In genomic region chr6:51505671-51506070, GRCm38 (mm10) we compare ENCODE assay signal across 23 mouse cellular contexts. TPM values are rescaled to one million over a fixed set of nuclear protein-coding genes. Genes with fewer than 3 reads are reported as not detected.
DNase-seq lines count a peak whose midpoint lies in the region; ATAC-seq and TF ChIP-seq lines count a peak whose summit lies in the region.
"Had no signal": no experiment of that assay in that cellular context is flagged by ENCODE, and none has a peak within 500 bp of the region (broad histone marks: within the 10 kb centered on the region; RNA-seq: fewer than 3 reads in every experiment).

No protein-coding gene starts in this region.

- no peaks in the 10 kb centered on the region for H3K27me3 ChIP-seq in heart, embryonic 11.5 days (ENCODE audit: control insufficient read depth, insufficient read depth, low read length)
- no peaks in the 10 kb centered on the region for H3K27me3 ChIP-seq in testis, adult 2 months (ENCODE audit: control insufficient read depth, insufficient read depth, low read length)
- H3K27me3 ChIP-seq: heart, embryonic 15.5 days had no signal

- no peaks in the 10 kb centered on the region for H3K36me3 ChIP-seq in heart, embryonic 11.5 days (ENCODE audit: control insufficient read depth, insufficient read depth, low read length)
- no peaks in the 10 kb centered on the region for H3K36me3 ChIP-seq in testis, adult 2 months (ENCODE audit: control insufficient read depth, insufficient read depth, low read length)
- H3K36me3 ChIP-seq: embryonic facial prominence, embryonic 10.5 days; heart, embryonic 10.5 days; heart, embryonic 15.5 days; hindbrain, embryonic 10.5 days had no signal

- ATAC-seq in heart, embryonic 11.5 days (replicated peaks; ENCODE audit: insufficient number of reproducible peaks, low FRiP score, low TSS enrichment) = no peak
- no peak for ATAC-seq in granulocyte monocyte progenitor cell, adult 5-6 weeks (replicated peaks; ENCODE audit: poor library complexity, severe bottlenecking)
- ATAC-seq: CD4-positive, CD25-positive, alpha-beta regulatory T cell, adult 4 months; forebrain, embryonic 14.5 days had no signal

- H3K9me3 ChIP-seq in heart, embryonic 11.5 days (replicated peaks; ENCODE audit: control insufficient read depth, low read length) = no peaks in the 10 kb centered on the region
- H3K9me3 ChIP-seq: embryonic facial prominence, embryonic 10.5 days; heart, embryonic 10.5 days; heart, embryonic 15.5 days; hindbrain, embryonic 10.5 days had no signal

- 0 out of 2 replicates have a peak overlapping the region, but pooled peaks have one; percentile 16 for H3K9ac ChIP-seq in heart, embryonic 11.5 days (ENCODE audit: low read depth, low read length)
- H3K9ac ChIP-seq: heart, embryonic 15.5 days; hindbrain, embryonic 14.5 days had no signal

- no peak overlapping the region for H3K4me2 ChIP-seq in heart, embryonic 11.5 days
- H3K4me2 ChIP-seq: heart, embryonic 15.5 days; hindbrain, embryonic 14.5 days had no signal

- H3K4me3 ChIP-seq in heart, embryonic 11.5 days (ENCODE audit: low read depth, low read length) = no peak overlapping the region
- no peak overlapping the region for H3K4me3 ChIP-seq in testis, adult 2 months (ENCODE audit: control insufficient read depth, low read depth, low read length)
- H3K4me3 ChIP-seq: embryonic facial prominence, embryonic 10.5 days; heart, embryonic 10.5 days; heart, embryonic 15.5 days; hindbrain, embryonic 10.5 days had no signal

- 0 out of 2 replicates have a peak, but pooled peaks cover 2% of the 10 kb centered on the region for H3K4me1 ChIP-seq in heart, embryonic 11.5 days (ENCODE audit: control insufficient read depth, insufficient read depth, low read length)
- no peaks in the 10 kb centered on the region for H3K4me1 ChIP-seq in testis, adult 2 months (ENCODE audit: control insufficient read depth, insufficient read depth, low read length)
- H3K4me1 ChIP-seq: heart, embryonic 15.5 days had no signal

- no peak for DNase-seq in heart, postnatal 25 days (ENCODE audit: low spot score)
- no peak for DNase-seq in testis, postnatal 10 days (ENCODE audit: low spot score)
- DNase-seq in retina, postnatal 7 days (ENCODE audit: low read depth, low spot score) = peak; percentile 38
- DNase-seq in testis, postnatal 14 days (ENCODE audit: low spot score) = peak; percentile 70
- DNase-seq in frontal cortex, postnatal 10 days (ENCODE audit: low spot score in 2 of 2) = no peak
- DNase-seq: adrenal gland, adult 8-10 months; B cell, adult 2 months; cerebellum, adult 18-20 months; cerebellum, adult 9-11 months; cerebellum, postnatal 36 days; gastrocnemius, postnatal 36 days; heart, adult 18-20 months; heart, postnatal 14 days had no signal

- H3K27ac ChIP-seq in heart, embryonic 11.5 days (ENCODE audit: low read depth, low read length) = no peak overlapping the region
- H3K27ac ChIP-seq in testis, adult 2 months (ENCODE audit: control insufficient read depth, insufficient read depth, low read depth, low read length) = peak overlapping the region; percentile 69
- H3K27ac ChIP-seq: embryonic facial prominence, embryonic 10.5 days; heart, embryonic 10.5 days; heart, embryonic 15.5 days; hindbrain, embryonic 10.5 days; hindbrain, embryonic 14.5 days had no signal

- no peak for TF ChIP-seq CTCF in testis, adult 2 months (IDR thresholded peaks at IDR 0.05; ENCODE audit: control insufficient read depth, insufficient read depth, insufficient replicate concordance, low read depth, low read length)

- TF ChIP-seq POLR2A in testis, adult 2 months (IDR thresholded peaks at IDR 0.05; ENCODE audit: control insufficient read depth, low read depth, low read length) = no peak

- 12% methylated on average over 1 of the region's 1 CpGs for WGBS in heart, embryonic 11.5 days (ENCODE audit: insufficient replicate concordance)

- intact Hi-C loops in heart, postnatal 25 days (cut with DNase I) = loop anchor here (5.0 kb wide), 1 partner anchor 123 kb away; no protein-coding TSS in a partner anchor

RNA-seq across cellular contexts. Expression of gene Snx10, which starts 18.0 kb away (rescaled TPM):
- 23.0 and 26.1 TPM in 2 replicates for polyA plus RNA-seq in heart, embryonic 11.5 days (2014; fragmentation: Nextera tagmentation; extraction: Ambion mirVana)
- total RNA-seq in heart, postnatal 25 days (2021) = 10 to 100 TPM; 10.2 to 11.3 TPM
- 1.5 and 1.7 TPM in 2 replicates for polyA plus RNA-seq in testis, adult 2 months (2012; rRNA removed)
- total RNA-seq in granulocyte monocyte progenitor cell, adult 5-6 weeks (2014; fragmentation: Nextera tagmentation) = 54.5 and 58.4 TPM in 2 replicates
- 57.2 and 65.3 TPM in 2 replicates for total RNA-seq in granulocyte monocyte progenitor cell, adult 5-6 weeks (2017)

RNA-seq across cellular contexts. Expression of gene Cbx3, which starts 35.5 kb away (rescaled TPM):
- 396 and 399 TPM in 2 replicates for polyA plus RNA-seq in heart, embryonic 11.5 days (2014; fragmentation: Nextera tagmentation; extraction: Ambion mirVana)
- 10 to 100 TPM; 64.6 to 73.5 TPM for total RNA-seq in heart, postnatal 25 days (2021)
- polyA plus RNA-seq in testis, adult 2 months (2012; rRNA removed) = 6.7 and 8.2 TPM in 2 replicates
- total RNA-seq in granulocyte monocyte progenitor cell, adult 5-6 weeks (2014; fragmentation: Nextera tagmentation) = 259 and 278 TPM in 2 replicates
- total RNA-seq in granulocyte monocyte progenitor cell, adult 5-6 weeks (2017) = 377 and 496 TPM in 2 replicates

RNA-seq across cellular contexts. Expression of gene Hnrnpa2b1, which starts 36.0 kb away (rescaled TPM):
- polyA plus RNA-seq in heart, embryonic 11.5 days (2014; fragmentation: Nextera tagmentation; extraction: Ambion mirVana) = 856 and 1,080 TPM in 2 replicates
- total RNA-seq in heart, postnatal 25 days (2021) = 100 to 1,000 TPM; 387 to 461 TPM
- polyA plus RNA-seq in testis, adult 2 months (2012; rRNA removed) = 115 and 158 TPM in 2 replicates
- 1,481 and 1,500 TPM in 2 replicates for total RNA-seq in granulocyte monocyte progenitor cell, adult 5-6 weeks (2014; fragmentation: Nextera tagmentation)
- 1,312 and 1,646 TPM in 2 replicates for total RNA-seq in granulocyte monocyte progenitor cell, adult 5-6 weeks (2017)

Comparison
In these comparisons a context has a peak if more than half of its experiments do, and no peak if none do; other contexts are left out.
1. DNase-seq: peak in retina, postnatal 7 days (single experiment) and testis, postnatal 14 days (single experiment); none in heart, postnatal 25 days (single experiment), testis, postnatal 10 days (single experiment) and frontal cortex, postnatal 10 days (0 of 2).
2. RNA of gene Snx10, which starts 18.0 kb away (total RNA-seq): 54.5 to 65.3 TPM in granulocyte monocyte progenitor cell, adult 5-6 weeks; 10.2 to 11.3 TPM in heart, postnatal 25 days; every median in the first group is over 4 times any median in the second.